Mouse (Mus musculus): ENCODE results near the gene Crcp. TPM values are rescaled to one million over a fixed set of nuclear protein-coding genes. Genes with fewer than 3 reads are reported as not detected.

The Crcp gene
- 14.1 TPM for polyA plus RNA-seq (2014; fragmentation: Illumina TruSeq; extraction: RNeasy Lipid Tissue Mini Kit (QIAGEN cat#74804))

DNA sequence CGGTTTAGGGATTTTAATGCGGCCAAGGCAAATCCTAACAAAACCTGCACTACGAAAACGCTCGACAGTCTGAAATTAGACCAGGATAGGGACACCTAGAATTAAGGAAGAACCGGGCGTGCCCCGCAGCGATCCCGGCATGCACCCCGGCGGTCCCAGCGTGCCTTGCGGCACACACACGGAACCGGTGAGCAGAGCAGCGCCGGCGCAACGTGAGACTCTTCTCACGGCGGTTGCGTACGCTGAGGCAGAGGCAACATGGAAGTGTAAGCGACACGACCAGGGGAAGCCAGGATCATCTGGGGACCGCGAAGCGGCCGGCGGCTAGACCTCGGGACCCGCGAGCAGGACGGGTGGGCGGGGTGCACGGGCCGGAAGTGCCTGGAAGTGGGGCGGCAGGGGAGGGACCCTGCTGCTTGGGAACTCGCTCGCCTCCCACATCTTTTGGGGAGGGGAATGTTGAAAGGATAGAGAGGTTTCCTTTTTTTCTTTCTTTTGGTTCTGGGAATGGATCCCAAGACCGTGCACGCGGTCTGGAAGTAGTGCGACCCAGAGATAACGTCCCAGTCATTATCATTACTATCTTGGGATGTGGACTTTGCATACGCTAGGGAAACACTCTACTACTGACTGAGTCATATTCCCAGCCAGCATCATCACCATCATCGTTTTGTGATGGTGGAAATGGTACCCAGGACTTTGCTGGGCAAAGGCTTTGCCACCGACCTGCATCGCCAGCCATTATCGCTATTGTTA, at the start of gene Crcp, which contains the start of gene Asl:
TSS of gene Crcp (plus strand) at position 149 of the 756 bp plus-strand sequence.
TSS of gene Asl (minus strand) at position 106 of the 756 bp plus-strand sequence.

DNA sequence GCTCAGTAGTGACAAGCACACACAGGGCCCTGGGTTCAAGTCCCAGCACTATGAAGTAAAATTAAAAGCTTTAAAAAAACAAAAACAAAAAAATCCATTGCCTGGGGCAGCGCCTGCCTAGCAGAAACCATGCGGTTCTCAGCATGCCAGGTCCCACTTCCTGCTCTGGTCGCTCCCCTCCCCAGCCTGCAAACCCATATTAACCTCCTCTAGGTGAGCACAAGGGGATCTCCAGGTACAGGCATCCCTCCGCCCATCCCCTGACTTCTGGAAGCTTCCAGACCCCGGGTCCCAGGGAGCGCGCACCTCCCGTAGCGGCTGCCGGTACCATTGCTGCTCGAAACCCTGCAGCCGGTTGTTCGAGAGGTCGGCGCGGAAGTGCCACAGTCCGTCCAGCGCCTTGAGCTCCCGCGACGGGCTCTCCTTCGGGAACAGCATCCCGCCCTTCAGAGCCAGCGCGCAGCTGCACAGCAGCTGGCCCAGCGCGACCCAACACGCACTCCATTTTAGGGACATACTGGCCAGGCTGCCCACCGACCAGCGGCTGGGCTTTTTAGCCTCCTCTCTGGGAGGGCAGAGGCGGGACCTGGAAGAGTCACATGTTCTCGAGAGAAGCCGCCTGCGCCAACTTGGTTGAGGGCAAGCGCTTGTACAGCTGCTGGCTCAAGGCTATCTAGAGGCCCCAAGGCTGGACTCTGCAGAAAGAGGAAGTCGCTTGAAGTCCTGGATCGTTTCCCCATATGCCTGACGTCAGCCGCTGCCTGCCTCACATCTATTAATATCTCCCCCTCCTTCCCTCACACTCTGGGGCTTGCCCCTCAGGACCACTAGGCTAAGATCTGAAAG, 26.6 kb upstream of the Crcp start, which contains the start of gene Gusb:
TSS of gene Gusb (minus strand) at position 749 of the 846 bp plus-strand sequence.

GRCm38 (mm10) chr5:130073026-130073425, 43.9 kb downstream of the Crcp start, which contains the start of gene Tpst1:
Gene Tpst1, plus strand, starts transcription at chr5:130073326.

Other genes with a start within 250 kb of the Crcp start
- gene Psph, start 241.8 kb upstream of the Crcp start, polyA plus RNA-seq (2014; fragmentation: Illumina TruSeq; extraction: RNeasy Lipid Tissue Mini Kit (QIAGEN cat#74804)): 5.0 TPM
- 6.5 TPM for gene Sumf2, start 182.3 kb upstream of the Crcp start, polyA plus RNA-seq (2014; fragmentation: Illumina TruSeq; extraction: RNeasy Lipid Tissue Mini Kit (QIAGEN cat#74804))
- gene Chchd2, start 141.8 kb upstream of the Crcp start, polyA plus RNA-seq (2014; fragmentation: Illumina TruSeq; extraction: RNeasy Lipid Tissue Mini Kit (QIAGEN cat#74804)): 369 TPM
- gene Zbed5, start 133.6 kb upstream of the Crcp start, polyA plus RNA-seq (2014; fragmentation: Illumina TruSeq; extraction: RNeasy Lipid Tissue Mini Kit (QIAGEN cat#74804)): 18.1 TPM
- gene Phkg1, start 130.7 kb upstream of the Crcp start, polyA plus RNA-seq (2014; fragmentation: Illumina TruSeq; extraction: RNeasy Lipid Tissue Mini Kit (QIAGEN cat#74804)): 0.54 TPM
- gene Nupr1l, start 120.8 kb upstream of the Crcp start, polyA plus RNA-seq (2014; fragmentation: Illumina TruSeq; extraction: RNeasy Lipid Tissue Mini Kit (QIAGEN cat#74804)): 2.2 TPM
- gene Vkorc1l1, start 87.3 kb upstream of the Crcp start, polyA plus RNA-seq (2014; fragmentation: Illumina TruSeq; extraction: RNeasy Lipid Tissue Mini Kit (QIAGEN cat#74804)): 90.0 TPM
- 28.1 TPM for gene Gusb, start 26.2 kb upstream of the Crcp start, polyA plus RNA-seq (2014; fragmentation: Illumina TruSeq; extraction: RNeasy Lipid Tissue Mini Kit (QIAGEN cat#74804))
- 2.6 TPM for gene Asl, start within 50 bp of the Crcp start, polyA plus RNA-seq (2014; fragmentation: Illumina TruSeq; extraction: RNeasy Lipid Tissue Mini Kit (QIAGEN cat#74804))
- 33.9 TPM for gene Tpst1, start 44.0 kb downstream of the Crcp start, polyA plus RNA-seq (2014; fragmentation: Illumina TruSeq; extraction: RNeasy Lipid Tissue Mini Kit (QIAGEN cat#74804))
- gene Kctd7, start 115.6 kb downstream of the Crcp start, polyA plus RNA-seq (2014; fragmentation: Illumina TruSeq; extraction: RNeasy Lipid Tissue Mini Kit (QIAGEN cat#74804)): 3.1 TPM
- gene Rabgef1, start 142.5 kb downstream of the Crcp start, polyA plus RNA-seq (2014; fragmentation: Illumina TruSeq; extraction: RNeasy Lipid Tissue Mini Kit (QIAGEN cat#74804)): 32.2 TPM
- 49.8 TPM for gene Tmem248, start 187.8 kb downstream of the Crcp start, polyA plus RNA-seq (2014; fragmentation: Illumina TruSeq; extraction: RNeasy Lipid Tissue Mini Kit (QIAGEN cat#74804))
- gene Sbds, start 226.2 kb downstream of the Crcp start, polyA plus RNA-seq (2014; fragmentation: Illumina TruSeq; extraction: RNeasy Lipid Tissue Mini Kit (QIAGEN cat#74804)): 59.0 TPM
- gene Tyw1, start 226.3 kb downstream of the Crcp start, polyA plus RNA-seq (2014; fragmentation: Illumina TruSeq; extraction: RNeasy Lipid Tissue Mini Kit (QIAGEN cat#74804)): 1.9 TPM